Mouse (Mus musculus): ENCODE data around the gene Fas.

Gene Fas

DNA sequence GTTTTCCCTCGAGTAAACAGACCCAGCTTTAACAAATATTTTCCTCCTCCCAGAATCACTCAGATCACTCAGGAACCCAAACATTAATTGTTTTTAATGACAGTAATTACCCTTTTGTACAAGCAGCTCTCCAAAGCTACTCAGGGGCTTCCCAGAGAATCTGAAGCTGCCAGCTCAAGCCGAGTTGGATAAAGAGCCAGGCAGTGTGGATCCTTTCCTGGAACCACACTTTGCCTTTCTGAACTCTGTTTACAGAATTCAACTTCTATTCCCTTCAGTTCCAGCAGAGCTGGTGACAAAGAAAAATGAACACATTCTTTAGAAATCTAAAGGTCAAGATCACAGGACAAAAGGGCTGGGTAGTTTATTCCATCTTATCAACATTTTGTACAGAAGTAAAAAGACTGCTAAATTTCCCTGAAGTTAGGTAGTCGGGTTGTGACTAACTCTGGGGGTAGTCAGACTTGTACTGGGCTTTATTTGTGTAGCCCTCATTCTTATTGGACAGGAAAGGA lies 62.9 kb downstream of the Fas start:
- no peak for DNase-seq (ENCODE audit: low spot score in 2 of 2)

DNA sequence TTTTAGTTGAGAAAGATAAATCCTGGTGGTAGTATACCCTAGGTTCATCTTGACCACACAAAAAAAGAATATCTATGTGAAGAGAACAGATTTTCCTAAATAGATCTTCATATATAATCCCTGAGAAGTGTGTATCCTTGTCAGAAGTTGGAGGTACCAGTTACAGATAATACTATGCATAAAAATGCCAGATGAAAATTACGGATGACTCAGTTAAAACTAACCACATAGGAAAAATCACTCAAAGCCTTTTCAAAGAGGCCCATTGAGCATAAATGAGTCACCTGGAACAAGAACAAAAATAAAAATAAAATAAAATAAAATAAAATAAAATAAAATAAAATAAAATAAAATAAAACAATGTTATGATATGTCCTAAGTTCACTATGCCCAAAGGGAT lies 72.2 kb downstream of the Fas start:
- DNase-seq (ENCODE audit: low spot score in 2 of 2): no peak

DNA sequence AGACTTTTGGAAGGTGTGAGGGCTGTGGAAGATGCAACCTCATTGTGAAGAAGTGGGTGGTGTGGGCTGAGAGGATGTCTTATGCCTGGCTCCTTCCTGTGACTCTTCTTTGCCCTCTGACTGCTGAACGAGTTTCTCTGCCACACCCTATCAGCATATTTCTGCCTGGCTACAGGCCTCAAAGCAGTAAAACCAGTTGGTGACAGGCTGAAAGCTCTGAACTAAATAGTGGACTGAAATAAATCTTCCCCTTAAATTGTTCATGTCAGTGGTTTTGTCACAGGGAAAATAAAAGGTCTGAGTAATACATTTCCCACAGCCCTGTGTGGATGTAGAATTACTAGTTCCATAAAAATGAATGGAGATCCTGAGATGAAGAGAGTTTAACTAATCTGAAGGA lies 79.1 kb downstream of the Fas start:
- DNase-seq (ENCODE audit: low spot score in 2 of 2): no peak

DNA sequence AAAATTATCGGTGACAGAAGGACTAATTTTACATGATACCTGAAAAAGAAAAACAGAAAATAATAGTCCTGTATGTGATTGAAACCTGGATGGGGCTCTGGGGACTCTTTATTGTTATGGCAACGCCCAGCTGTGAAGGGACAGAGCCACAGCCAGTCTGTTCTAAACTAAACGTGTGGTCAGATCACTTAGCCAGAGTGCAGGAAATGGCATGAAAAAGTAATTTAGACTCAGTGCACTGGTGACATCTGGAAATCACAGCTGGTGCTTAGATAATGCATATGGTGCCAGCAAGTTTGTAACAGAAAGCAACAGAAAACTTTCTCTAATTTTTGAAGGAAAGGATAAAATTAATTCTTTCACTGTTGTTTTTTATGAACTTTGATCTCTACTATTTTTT lies 79.9 kb downstream of the Fas start:
- DNase-seq (ENCODE audit: low spot score in 2 of 2): no peak
